Mouse (Mus musculus) kidney, adult 2 months (tissue): Measurements from ENCODE around the gene Arhgap32. TPM values are rescaled to one million over a fixed set of nuclear protein-coding genes. Genes with fewer than 3 reads are reported as not detected.
A peak's percentile ranks its signal among the peaks of the same experiment; 100 is the strongest.

ENCODE experiments used
- DNase-seq: peaks from one replicate; pipeline ENCODE4 v3.0.0; 2021
- H3K27ac ChIP-seq: fragments of 200-500 bp; 2 replicates; pipeline ENCODE4 v1.5.1; 2012; ENCODE audit warnings: low read depth, low read length, control low read depth, inconsistent platforms; ENCODE audit not compliant: insufficient read depth
- H3K27me3 ChIP-seq: fragments of 200-500 bp; replicated peaks from 2 replicates; pipeline ENCODE4 v1.6.1; 2012; ENCODE audit warnings: mild to moderate bottlenecking, moderate library complexity, low read length, inconsistent platforms; ENCODE audit not compliant: control insufficient read depth, insufficient read depth
- H3K36me3 ChIP-seq: fragments of 200-500 bp; 2 replicates; pipeline ENCODE4 v1.6.1; 2012; ENCODE audit warnings: mild to moderate bottlenecking, moderate library complexity, low read length, inconsistent platforms; ENCODE audit not compliant: control insufficient read depth, insufficient read depth
- H3K4me1 ChIP-seq: fragments of 200-500 bp; 2 replicates; pipeline ENCODE4 v1.6.1; 2011; ENCODE audit warnings: low read length; ENCODE audit not compliant: control insufficient read depth, insufficient read depth
- H3K4me3 ChIP-seq: fragments of 200-500 bp; 2 replicates; pipeline ENCODE4 v1.5.1; 2011; ENCODE audit warnings: mild to moderate bottlenecking, low read depth, low read length, control low read depth; ENCODE audit not compliant: insufficient read depth
- CTCF ChIP-seq: fragments of 200-500 bp; conservative IDR thresholded peaks from 2 replicates; pipeline ENCODE4 v1.5.1; 2011; ENCODE audit warnings: low read depth, mild to moderate bottlenecking, control low read depth, low read length, moderate library complexity, mixed read lengths; ENCODE audit not compliant: insufficient read depth, insufficient read length
- POLR2A ChIP-seq: fragments of 200-500 bp; IDR thresholded peaks from one replicate; pipeline ENCODE4 v1.6.1; 2011; ENCODE audit warnings: low read depth, low read length, control low read depth
- WGBS: fragments of 180-500 bp; shearing (Covaris S2); methylation state at CpG from one replicate; pipeline ENCODE4 v1.1.7; 2018; 5-methylcytosine and 5-hydroxymethylcytosine counted together
- polyA plus RNA-seq: library from polyadenylated mRNA; depleted of rRNA; stranded (reverse); fragments of >200 nt; gene quantifications from 2 replicates; pipeline ENCODE4 v1.2.3, GENCODE M21; 2012

The Arhgap32 gene
- polyA plus RNA-seq, 1 experiment: 9.5 TPM

DNA sequence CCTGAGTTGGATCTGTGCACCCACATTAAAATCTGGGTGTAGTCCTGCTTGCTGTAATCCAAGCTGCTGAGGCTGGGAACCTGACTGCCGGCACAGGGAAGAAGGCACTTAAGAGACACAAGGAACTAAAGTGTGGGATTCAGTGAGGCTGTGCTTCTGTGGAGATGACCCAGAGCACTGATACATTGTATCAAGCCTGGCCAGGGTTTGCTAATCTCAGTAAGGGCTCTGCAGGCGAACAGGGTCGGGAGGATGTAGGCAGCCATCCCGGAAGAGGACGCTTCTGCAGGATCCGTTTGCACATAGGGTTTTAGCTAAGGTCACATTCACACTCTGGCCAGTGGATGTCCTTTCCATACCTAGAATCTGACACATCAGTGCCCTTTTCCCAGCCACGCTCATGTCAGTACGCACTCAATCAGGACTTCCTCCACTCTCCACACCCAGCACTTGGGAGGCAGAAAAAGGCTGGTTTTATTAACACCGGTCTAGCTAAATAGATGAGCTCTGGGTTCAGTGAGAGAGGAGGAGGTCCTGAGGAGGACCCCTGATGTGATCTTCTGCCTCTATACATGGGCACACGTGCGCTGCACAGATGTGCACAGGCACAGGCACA lies 20.9 kb downstream of the Arhgap32 start:
- H3K27me3 ChIP-seq: no peaks in the 10 kb centered on the region
- 80% methylated on average over 11 of the region's 11 CpGs for WGBS
- peaks cover 7% of the 10 kb centered on the region; the same call in 1 of the 2 replicates for H3K4me1 ChIP-seq
- DNase-seq: no peak
- H3K27ac ChIP-seq: no peak overlapping the region
- TF ChIP-seq POLR2A (no peak), CTCF (no peak)
- no peaks in the 10 kb centered on the region for H3K36me3 ChIP-seq
- H3K4me3 ChIP-seq: no peak overlapping the region

- no peak for TF ChIP-seq POLR2A
- TF ChIP-seq CTCF: no peak
- 87% methylated on average over 14 of the region's 14 CpGs for WGBS
- no peaks in the 10 kb centered on the region for H3K36me3 ChIP-seq
Observed at GRCm38 (mm10) chr9:32137697-32138426, 21.9 kb downstream of the Arhgap32 start.

DNA sequence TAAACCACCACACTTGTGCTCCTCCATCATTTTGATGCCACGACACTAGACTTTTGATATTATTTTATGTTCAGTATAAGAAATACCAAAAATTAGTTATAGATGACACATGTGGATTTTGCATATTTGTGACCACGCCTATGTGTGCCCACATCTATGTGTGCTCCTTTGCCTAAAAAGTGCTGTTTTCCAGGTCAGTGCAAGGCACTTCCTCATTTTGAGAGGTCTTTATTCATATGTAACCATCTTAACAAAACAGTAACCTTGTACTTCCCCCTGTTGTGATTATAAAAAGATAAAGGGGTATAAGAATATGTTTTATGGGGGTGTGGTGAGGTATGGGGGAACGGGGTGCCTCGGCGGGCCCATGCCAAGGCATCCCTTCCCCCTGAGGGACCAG lies 22.7 kb downstream of the Arhgap32 start:
- DNase-seq: no peak
- Histone ChIP-seq H3K4me3 (no peak overlapping the region), H3K27ac (no peak overlapping the region), H3K36me3 (no peaks in the 10 kb centered on the region), H3K27me3 (no peaks in the 10 kb centered on the region), H3K4me1 (peaks cover 7% of the 10 kb centered on the region; the same call in 1 of the 2 replicates)
- WGBS: 83% methylated on average over 5 of the region's 5 CpGs
- TF ChIP-seq POLR2A: no peak
- TF ChIP-seq CTCF: no peak

More at GRCm38 (mm10) chr9:32137697-32138426, 21.9 kb downstream of the Arhgap32 start:
- H3K27ac ChIP-seq: no peak overlapping the region
- no peaks in the 10 kb centered on the region for H3K27me3 ChIP-seq
- no peak for DNase-seq
- no peak overlapping the region for H3K4me3 ChIP-seq
- peaks cover 7% of the 10 kb centered on the region; the same call in 1 of the 2 replicates for H3K4me1 ChIP-seq

DNA sequence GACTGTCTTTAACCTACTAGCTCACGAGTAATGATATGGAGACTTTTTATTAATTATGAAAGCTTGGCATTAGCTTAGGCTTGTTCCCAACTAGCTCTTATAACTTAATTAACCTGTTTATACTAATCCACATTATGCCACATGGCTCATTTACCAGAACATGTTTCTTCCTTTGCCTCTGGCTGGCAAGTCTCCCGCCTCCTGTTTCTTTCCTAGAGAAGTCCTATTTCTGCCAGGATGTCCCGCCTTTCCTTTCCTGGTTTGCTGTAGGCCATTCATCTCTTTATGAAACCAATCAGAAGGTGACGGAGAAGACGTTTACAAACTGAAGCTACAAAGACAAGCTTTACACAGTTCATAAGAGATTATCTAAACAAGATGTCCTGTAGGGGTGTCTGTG lies 23.7 kb downstream of the Arhgap32 start:
- DNase-seq: no peak
- Histone ChIP-seq H3K4me1 (peaks cover 7% of the 10 kb centered on the region; the same call in 1 of the 2 replicates), H3K27ac (no peak overlapping the region), H3K36me3 (no peaks in the 10 kb centered on the region), H3K27me3 (no peaks in the 10 kb centered on the region), H3K4me3 (no peak overlapping the region)
- TF ChIP-seq CTCF: no peak
- TF ChIP-seq POLR2A: no peak
- 68% methylated on average over 5 of the region's 5 CpGs for WGBS

DNA sequence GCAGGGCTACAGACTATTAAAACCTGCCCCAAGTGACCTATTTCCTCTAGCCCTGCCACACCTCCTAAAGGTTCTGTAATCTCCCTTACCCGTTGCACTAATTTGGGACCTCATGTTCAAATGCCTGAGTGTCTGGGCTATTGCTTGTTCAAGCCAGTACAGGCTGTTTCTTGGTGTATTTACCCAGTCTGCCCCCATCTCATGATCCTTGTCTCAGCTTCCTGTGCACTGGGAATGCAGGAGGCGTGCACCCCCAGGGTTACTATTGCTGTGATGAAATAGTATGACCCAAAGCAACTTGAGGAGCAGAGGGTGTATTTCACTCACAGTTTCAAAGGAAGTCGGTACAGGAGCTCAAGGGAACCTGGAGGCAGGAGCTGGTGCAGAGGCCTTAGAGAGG lies 26.9 kb downstream of the Arhgap32 start:
- TF ChIP-seq CTCF (no peak), POLR2A (no peak)
- H3K4me3 ChIP-seq: no peak overlapping the region
- peaks cover 9% of the 10 kb centered on the region; the same call in 1 of the 2 replicates for H3K4me1 ChIP-seq
- H3K27me3 ChIP-seq: no peaks in the 10 kb centered on the region
- DNase-seq: no peak
- H3K27ac ChIP-seq: no peak overlapping the region
- 37% methylated on average over 3 of the region's 3 CpGs for WGBS
- H3K36me3 ChIP-seq: no peaks in the 10 kb centered on the region

DNA sequence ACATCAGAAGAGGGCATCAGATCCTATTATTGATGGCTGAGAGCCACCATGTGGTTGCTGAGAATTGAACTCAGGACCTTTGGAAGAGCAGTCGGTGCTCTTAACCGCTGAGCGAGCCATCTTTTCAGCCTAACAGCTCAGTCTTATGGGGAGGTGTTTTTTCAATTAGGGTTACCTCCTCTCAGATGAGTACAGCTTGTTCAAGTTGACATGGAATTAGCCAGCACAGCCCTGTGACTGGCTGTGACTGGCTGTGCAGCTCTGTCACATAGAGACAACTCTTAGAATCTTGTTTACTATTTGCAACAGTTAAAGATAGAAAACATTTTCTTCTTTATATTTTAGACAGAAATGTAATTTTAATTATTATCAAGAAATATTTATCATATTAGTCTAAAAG lies 27.5 kb downstream of the Arhgap32 start:
- Histone ChIP-seq H3K4me3 (no peak overlapping the region), H3K27ac (no peak overlapping the region), H3K27me3 (no peaks in the 10 kb centered on the region), H3K36me3 (no peaks in the 10 kb centered on the region), H3K4me1 (peaks cover 9% of the 10 kb centered on the region; the same call in 1 of the 2 replicates)
- DNase-seq: no peak
- WGBS: 84% methylated on average over 3 of the region's 3 CpGs
- TF ChIP-seq CTCF: no peak
- no peak for TF ChIP-seq POLR2A

GRCm38 (mm10) chr9:32146257-32146996 lies 30.5 kb downstream of the Arhgap32 start:
- TF ChIP-seq POLR2A (no peak), CTCF (no peak)
- DNase-seq: peak; percentile 38
- 65% methylated on average over 12 of the region's 12 CpGs for WGBS
- no peak overlapping the region for H3K27ac ChIP-seq
- no peaks in the 10 kb centered on the region for H3K27me3 ChIP-seq
- H3K4me1 ChIP-seq: peaks cover 2% of the 10 kb centered on the region; the same call in 1 of the 2 replicates
- H3K4me3 ChIP-seq: no peak overlapping the region
- H3K36me3 ChIP-seq: no peaks in the 10 kb centered on the region
